Mouse (Mus musculus): ENCODE data around the gene Dpp10.

The Dpp10 gene

GRCm38 (mm10) chr1:124044925-124045640 is at the start of gene Dpp10:
Gene Dpp10 (minus strand): TSS chr1:124045559.
- no peak for DNase-seq (ENCODE audit: low read depth, low spot score)

- DNase-seq (ENCODE audit: low read depth, low spot score): no peak
Observed at GRCm38 (mm10) chr1:124048544-124048943, 3.2 kb upstream of the Dpp10 start.

DNA sequence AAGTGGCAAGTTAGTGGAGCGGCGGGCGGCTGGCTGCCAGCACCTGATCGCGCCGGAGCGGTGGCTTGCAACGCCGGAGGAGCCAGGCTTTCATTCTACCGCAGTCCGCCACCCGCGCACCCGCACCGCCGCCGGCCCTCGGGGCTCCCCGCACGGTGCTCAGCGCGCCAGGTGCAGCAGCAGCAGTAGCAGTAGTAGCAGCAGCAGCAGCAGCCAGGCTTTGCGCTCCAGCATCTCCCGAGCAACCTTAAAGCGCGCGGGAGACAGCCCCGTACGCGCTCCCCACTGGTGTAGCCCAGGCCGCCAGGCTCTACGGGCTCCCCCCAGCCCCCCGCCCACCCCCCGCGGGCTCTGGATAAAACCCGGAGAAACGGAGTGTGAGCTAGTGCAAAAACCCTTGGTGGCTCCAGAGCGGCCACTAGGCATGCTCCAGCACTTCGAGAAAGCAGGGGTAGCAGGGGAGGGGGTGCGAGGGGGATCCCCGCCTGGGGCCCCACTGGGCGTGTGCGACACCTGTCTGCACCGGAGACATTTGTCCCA is 472 bp upstream of the Dpp10 start:
- no peak for DNase-seq (ENCODE audit: low read depth, low spot score)

GRCm38 (mm10) chr1:124044161-124044560 is 1.2 kb downstream of the Dpp10 start:
- no peak for DNase-seq (ENCODE audit: low read depth, low spot score)

DNA sequence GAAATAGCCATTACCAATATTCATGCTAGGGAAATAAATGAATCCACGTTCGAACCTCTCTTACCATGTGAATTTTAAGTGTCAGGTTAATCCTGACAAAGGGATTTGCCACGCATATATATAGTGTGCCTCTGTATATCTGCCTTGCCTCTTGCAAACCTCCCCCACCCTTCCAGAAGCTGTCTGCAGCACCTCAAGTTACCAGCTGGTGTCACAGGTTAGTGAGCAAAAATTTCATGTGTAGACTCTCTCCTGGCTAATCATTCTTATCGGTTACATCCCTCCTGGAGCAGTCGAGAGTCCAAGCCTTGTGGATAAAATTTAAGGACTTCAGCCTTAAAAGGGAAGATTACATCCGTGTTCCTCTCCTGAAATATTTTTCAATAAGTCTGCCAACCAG is 1.9 kb downstream of the Dpp10 start:
- no peak for DNase-seq (ENCODE audit: low read depth, low spot score)

DNA sequence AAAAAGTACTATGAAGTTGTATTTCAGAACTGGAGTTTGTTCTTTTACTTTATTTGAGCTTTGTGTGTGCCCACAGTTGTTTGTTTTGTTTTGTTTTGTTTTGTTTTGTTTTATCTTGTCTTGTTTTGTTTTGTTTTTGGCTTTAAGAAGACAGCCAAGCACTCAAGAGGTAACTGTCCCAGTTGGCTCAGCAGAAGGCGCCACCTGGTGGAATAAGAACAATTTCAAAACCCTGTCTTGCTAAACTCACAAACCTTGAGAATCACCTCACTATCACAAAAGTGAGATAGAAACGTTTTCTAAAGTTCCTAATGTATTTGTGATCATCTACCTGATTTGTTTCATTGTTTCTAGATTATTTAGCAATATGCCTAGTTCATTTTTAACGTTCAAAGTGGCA is 3.8 kb downstream of the Dpp10 start:
- DNase-seq (ENCODE audit: low read depth, low spot score): peak; percentile 22

- no peak for DNase-seq (ENCODE audit: low read depth, low spot score)
Observed at GRCm38 (mm10) chr1:124035306-124035990, 9.9 kb downstream of the Dpp10 start.

GRCm38 (mm10) chr1:124032677-124033076 is 12.7 kb downstream of the Dpp10 start:
- DNase-seq (ENCODE audit: low read depth, low spot score): no peak

- no peak for DNase-seq (ENCODE audit: low read depth, low spot score)
Observed at GRCm38 (mm10) chr1:124031968-124032367, 13.4 kb downstream of the Dpp10 start.

DNA sequence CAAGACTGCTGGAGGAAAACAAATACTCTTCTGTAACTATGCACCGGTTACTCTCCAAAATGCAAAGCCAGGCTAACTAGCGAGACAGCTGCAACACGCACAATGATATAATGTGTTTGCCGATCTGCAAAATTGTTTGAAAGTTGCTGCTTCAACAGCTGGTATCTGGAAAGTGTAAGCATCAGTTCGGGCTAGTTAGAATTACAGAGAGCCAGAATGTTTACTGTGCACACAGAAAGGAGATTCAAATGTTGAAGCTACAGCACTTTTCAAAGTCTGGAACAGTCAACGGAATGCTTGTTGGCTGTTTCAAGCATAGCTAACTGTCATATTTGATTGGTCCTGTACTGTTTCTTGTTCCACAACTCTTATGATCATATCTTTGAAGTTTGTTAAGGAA is 42.6 kb downstream of the Dpp10 start:
- no peak for DNase-seq (ENCODE audit: low read depth, low spot score)

GRCm38 (mm10) chr1:123995780-123996179 is 49.6 kb downstream of the Dpp10 start:
- no peak for DNase-seq (ENCODE audit: low read depth, low spot score)

GRCm38 (mm10) chr1:123985324-123986024 is 59.9 kb downstream of the Dpp10 start:
- DNase-seq (ENCODE audit: low read depth, low spot score): no peak

- no peak for DNase-seq (ENCODE audit: low read depth, low spot score)
Observed at GRCm38 (mm10) chr1:123978597-123978996, 66.8 kb downstream of the Dpp10 start.

DNA sequence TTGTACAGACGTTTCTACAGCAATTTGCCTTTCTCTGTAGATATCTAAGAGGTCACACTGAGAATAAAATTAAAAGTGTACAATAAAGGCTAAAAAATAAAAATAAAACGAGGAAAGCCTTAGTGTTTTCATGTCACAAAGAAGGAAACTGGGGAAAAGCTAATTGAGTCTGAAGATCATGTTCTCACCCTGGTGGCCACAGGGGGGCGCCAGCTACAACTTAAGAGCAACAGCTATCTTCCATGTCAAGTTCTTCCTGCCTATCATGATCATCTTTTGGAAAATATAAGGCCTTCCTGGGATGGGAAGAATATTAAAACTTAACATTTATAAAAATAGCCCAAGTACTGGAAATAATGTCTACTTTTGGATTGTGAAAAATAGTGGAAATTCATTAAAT is 70.7 kb downstream of the Dpp10 start:
- DNase-seq (ENCODE audit: low read depth, low spot score): peak; percentile 12

DNA sequence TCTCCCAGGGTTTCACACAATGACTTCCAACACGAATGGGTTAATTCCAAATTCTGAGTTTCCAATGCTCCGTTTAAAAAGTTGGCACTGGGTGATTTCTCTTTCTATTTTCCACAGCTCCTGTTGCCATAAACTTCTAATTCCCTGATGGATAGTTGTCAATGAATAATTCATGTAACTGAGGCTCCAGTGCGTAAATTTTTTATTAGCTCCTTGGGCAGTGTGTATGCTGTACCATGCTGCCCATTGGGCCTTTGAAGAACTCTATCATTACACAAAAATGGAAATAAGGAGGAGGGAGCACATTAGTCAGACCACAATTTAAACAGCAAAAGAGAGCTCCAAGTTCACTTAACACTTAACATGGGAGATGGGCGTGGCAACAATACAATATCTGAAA is 99.2 kb downstream of the Dpp10 start:
- DNase-seq (ENCODE audit: low read depth, low spot score): no peak

GRCm38 (mm10) chr1:123940826-123941225 is 104.5 kb downstream of the Dpp10 start:
- no peak for DNase-seq (ENCODE audit: low read depth, low spot score)

DNA sequence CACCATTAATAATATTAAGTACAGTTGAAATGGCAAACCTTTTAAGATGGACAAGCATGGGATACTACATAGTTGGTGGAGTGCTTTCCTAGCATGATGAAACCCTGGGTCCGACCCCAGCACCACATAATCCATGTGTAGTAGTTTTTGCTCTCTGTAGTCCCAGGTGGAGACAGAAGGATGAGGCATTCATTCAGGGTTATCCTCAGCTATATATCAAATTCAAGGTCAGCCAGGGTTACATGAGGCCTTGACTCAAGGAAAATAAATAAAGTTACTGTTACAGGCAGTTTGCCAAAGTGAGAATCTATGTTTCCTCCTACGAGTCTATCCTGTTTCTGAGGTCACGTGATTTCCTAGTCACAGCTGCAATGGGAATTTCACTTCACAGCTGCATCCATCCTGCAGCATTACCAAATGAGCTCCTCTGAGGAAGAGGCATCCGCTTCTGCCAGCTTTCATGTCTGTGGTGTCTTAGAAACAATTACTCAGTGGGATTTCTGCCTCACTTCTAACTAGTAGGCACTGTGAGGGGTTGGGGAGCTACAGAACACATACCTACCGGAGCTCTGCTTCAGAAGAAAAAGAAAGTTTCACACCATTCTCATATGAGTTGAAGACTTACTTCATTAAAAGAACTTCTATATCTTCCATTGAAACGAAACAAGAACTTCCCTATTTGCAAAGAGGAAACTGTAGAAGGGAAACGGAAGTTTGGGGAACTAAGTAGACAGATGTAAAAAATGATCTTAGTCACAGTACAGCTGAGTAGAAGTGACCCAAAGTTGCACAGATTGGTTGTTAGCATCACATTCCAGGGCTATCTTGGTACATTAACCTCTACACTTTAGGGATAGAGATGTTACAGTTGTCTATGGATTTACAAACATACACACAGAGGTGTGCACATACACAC is 111.3 kb downstream of the Dpp10 start:
- no peak for DNase-seq (ENCODE audit: low read depth, low spot score)

GRCm38 (mm10) chr1:123928003-123928370 is 117.4 kb downstream of the Dpp10 start:
- no peak for DNase-seq (ENCODE audit: low read depth, low spot score)

- no peak for DNase-seq (ENCODE audit: low read depth, low spot score)
Observed at GRCm38 (mm10) chr1:123927278-123928002, 117.9 kb downstream of the Dpp10 start.

- DNase-seq (ENCODE audit: low read depth, low spot score): no peak
Observed at GRCm38 (mm10) chr1:123924905-123925304, 120.5 kb downstream of the Dpp10 start.

DNA sequence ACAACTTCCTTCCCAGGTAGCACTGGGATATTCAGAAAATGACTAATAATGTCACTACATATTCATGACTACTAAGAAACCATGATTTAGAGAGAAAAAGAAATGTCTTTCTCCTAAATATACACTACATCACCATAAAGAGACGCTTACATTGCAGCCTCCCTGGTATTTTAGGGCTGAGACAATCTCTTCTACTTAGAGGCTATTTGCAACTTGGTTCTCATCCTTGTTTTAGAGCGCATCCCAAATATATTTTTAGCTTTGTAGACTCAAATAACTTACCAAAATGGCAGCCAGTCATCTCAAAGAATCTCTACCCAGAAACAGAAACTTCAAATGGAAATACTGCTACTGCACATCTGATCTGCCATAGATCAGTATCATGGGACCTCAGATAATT is 121.5 kb downstream of the Dpp10 start:
- DNase-seq (ENCODE audit: low read depth, low spot score): no peak
